Mouse (Mus musculus) embryonic facial prominence, embryonic 13.5 days (tissue): ENCODE data around the gene Defb25. TPM values are rescaled to one million over a fixed set of nuclear protein-coding genes. Genes with fewer than 3 reads are reported as not detected.

Source experiments
- ATAC-seq: fragments of 200-750 bp; cut with Nextera tagmentation; 2 replicates; pipeline ENCODE4 v1.8.0; 2017; ENCODE audit warnings: low read depth; ENCODE audit not compliant: insufficient number of reproducible peaks, insufficient read depth, low FRiP score, low TSS enrichment
- H3K27ac ChIP-seq: fragments of 300-500 bp; sonication (generic); 2 replicates; pipeline ENCODE4 v1.5.1; 2015; ENCODE audit warnings: moderate library complexity, mild to moderate bottlenecking, inconsistent platforms
- H3K27me3 ChIP-seq: fragments of 300-500 bp; sonication (generic); 2 replicates; pipeline ENCODE4 v1.6.1; 2015; ENCODE audit warnings: mild to moderate bottlenecking, inconsistent platforms
- H3K36me3 ChIP-seq: fragments of 300-500 bp; sonication (generic); 2 replicates; pipeline ENCODE4 v1.6.1; 2015; ENCODE audit warnings: mild to moderate bottlenecking, inconsistent platforms
- H3K4me1 ChIP-seq: fragments of 300-500 bp; sonication (generic); 2 replicates; pipeline ENCODE4 v1.6.1; 2015; ENCODE audit warnings: inconsistent platforms
- H3K4me2 ChIP-seq: fragments of 300-500 bp; sonication (generic); 2 replicates; pipeline ENCODE4 v1.6.1; 2015; ENCODE audit warnings: moderate library complexity, mild to moderate bottlenecking, inconsistent platforms
- H3K4me3 ChIP-seq: fragments of 300-500 bp; sonication (generic); 2 replicates; pipeline ENCODE4 v1.5.1; 2015; ENCODE audit warnings: mild to moderate bottlenecking, inconsistent platforms
- H3K9ac ChIP-seq: fragments of 300-500 bp; sonication (generic); 2 replicates; pipeline ENCODE4 v1.6.1; 2015; ENCODE audit warnings: mild to moderate bottlenecking, inconsistent platforms
- H3K9me3 ChIP-seq: fragments of 300-500 bp; sonication (generic); 2 replicates; pipeline ENCODE4 v1.6.1; 2016; ENCODE audit warnings: inconsistent platforms
- WGBS: fragments of 180-500 bp; shearing (Covaris S2); methylation state at CpG from one replicate; pipeline ENCODE4 v1.1.7; 2015; ENCODE audit warnings: mixed read lengths; 5-methylcytosine and 5-hydroxymethylcytosine counted together
- polyA plus RNA-seq: library from polyadenylated mRNA; unstranded; fragments of >200 nt; fragmentation: Nextera tagmentation; extraction: Ambion mirVana; gene quantifications from 2 replicates; pipeline ENCODE4 v1.2.1, GENCODE M21; 2015

Defb25 gene
- polyA plus RNA-seq, 1 experiment from 2014 or later, result not detected

- no peaks in the 10 kb centered on the region for H3K36me3 ChIP-seq
- H3K4me3 ChIP-seq, result no peak overlapping the region
- H3K9me3 ChIP-seq, result no peaks in the 10 kb centered on the region
- no peak overlapping the region for H3K4me2 ChIP-seq
- peak overlapping the region; percentile 17; the same call in 1 of the 2 replicates for H3K9ac ChIP-seq
- H3K27ac ChIP-seq, result peak overlapping the region; percentile 22; the same call in 1 of the 2 replicates
- H3K4me1 ChIP-seq, result peaks cover 15% of the 10 kb centered on the region
- no peak for ATAC-seq
- H3K27me3 ChIP-seq, result no peaks in the 10 kb centered on the region
- 25% methylated on average over 11 of the region's 11 CpGs for WGBS
Observed at GRCm38 (mm10) chr2:152639406-152640113, 16.7 kb upstream of the Defb25 start.

GRCm38 (mm10) chr2:152638865-152639264 is 16.0 kb upstream of the Defb25 start:
- no peaks in the 10 kb centered on the region for H3K36me3 ChIP-seq
- H3K4me1 ChIP-seq, result peaks cover 15% of the 10 kb centered on the region
- H3K9me3 ChIP-seq, result no peaks in the 10 kb centered on the region
- no peaks in the 10 kb centered on the region for H3K27me3 ChIP-seq
- H3K4me2 ChIP-seq, result no peak overlapping the region
- H3K27ac ChIP-seq, result no peak overlapping the region
- 49% methylated on average over 6 of the region's 6 CpGs for WGBS
- ATAC-seq, result no peak
- H3K4me3 ChIP-seq, result no peak overlapping the region
- H3K9ac ChIP-seq, result no peak overlapping the region

GRCm38 (mm10) chr2:152637381-152637780 is 14.5 kb upstream of the Defb25 start:
- H3K4me2 ChIP-seq, result no peak overlapping the region
- no peak for ATAC-seq
- WGBS, result 83% methylated on average over 4 of the region's 4 CpGs
- H3K27me3 ChIP-seq, result no peaks in the 10 kb centered on the region
- H3K36me3 ChIP-seq, result no peaks in the 10 kb centered on the region
- H3K9me3 ChIP-seq, result no peaks in the 10 kb centered on the region
- no peak overlapping the region for H3K9ac ChIP-seq
- no peak overlapping the region for H3K27ac ChIP-seq
- peaks cover 21% of the 10 kb centered on the region for H3K4me1 ChIP-seq
- H3K4me3 ChIP-seq, result no peak overlapping the region

GRCm38 (mm10) chr2:152637006-152637322 is 14.1 kb upstream of the Defb25 start:
- no peak overlapping the region for H3K4me3 ChIP-seq
- H3K4me1 ChIP-seq, result peaks cover 22% of the 10 kb centered on the region
- H3K27ac ChIP-seq, result peak overlapping the region; percentile 49; the same call in 1 of the 2 replicates
- H3K9ac ChIP-seq, result no peak overlapping the region
- no peaks in the 10 kb centered on the region for H3K9me3 ChIP-seq
- H3K4me2 ChIP-seq, result no peak overlapping the region
- WGBS, result 82% methylated on average over 6 of the region's 6 CpGs
- H3K36me3 ChIP-seq, result no peaks in the 10 kb centered on the region
- no peak for ATAC-seq
- H3K27me3 ChIP-seq, result no peaks in the 10 kb centered on the region

GRCm38 (mm10) chr2:152636246-152637005 is 13.6 kb upstream of the Defb25 start:
- Histone ChIP-seq H3K4me3 (no peak overlapping the region), H3K9ac (no peak overlapping the region), H3K4me1 (peaks cover 22% of the 10 kb centered on the region), H3K27ac (peak overlapping the region; percentile 49; the same call in 1 of the 2 replicates), H3K4me2 (no peak overlapping the region), H3K27me3 (no peaks in the 10 kb centered on the region), H3K36me3 (no peaks in the 10 kb centered on the region), H3K9me3 (no peaks in the 10 kb centered on the region)
- WGBS, result 69% methylated on average over 23 of the region's 23 CpGs
- peak; percentile 39; the same call in 1 of the 2 replicates for ATAC-seq

GRCm38 (mm10) chr2:152634311-152634710 is 11.5 kb upstream of the Defb25 start:
- no peak overlapping the region for H3K4me2 ChIP-seq
- H3K9ac ChIP-seq, result no peak overlapping the region
- H3K36me3 ChIP-seq, result no peaks in the 10 kb centered on the region
- 82% methylated on average over 29 of the region's 29 CpGs for WGBS
- H3K9me3 ChIP-seq, result no peaks in the 10 kb centered on the region
- no peak overlapping the region for H3K4me3 ChIP-seq
- no peak overlapping the region for H3K27ac ChIP-seq
- no peak for ATAC-seq
- peaks cover 14% of the 10 kb centered on the region for H3K4me1 ChIP-seq
- H3K27me3 ChIP-seq, result peaks cover 5% of the 10 kb centered on the region

GRCm38 (mm10) chr2:152633334-152633733 is 10.5 kb upstream of the Defb25 start:
- Histone ChIP-seq H3K4me3 (peak overlapping the region; percentile 12; the same call in 1 of the 2 replicates), H3K9ac (peak overlapping the region; percentile 46; the same call in 1 of the 2 replicates), H3K27ac (no peak overlapping the region), H3K36me3 (no peaks in the 10 kb centered on the region), H3K4me1 (peaks cover 10% of the 10 kb centered on the region), H3K9me3 (no peaks in the 10 kb centered on the region), H3K27me3 (peaks cover 15% of the 10 kb centered on the region), H3K4me2 (peak overlapping the region; percentile 24)
- 35% methylated on average over 17 of the region's 17 CpGs for WGBS
- no peak for ATAC-seq

- H3K9ac ChIP-seq, result no peak overlapping the region
- no peak overlapping the region for H3K4me3 ChIP-seq
- no peak overlapping the region for H3K4me2 ChIP-seq
- no peaks in the 10 kb centered on the region for H3K36me3 ChIP-seq
- H3K4me1 ChIP-seq, result peaks cover 20% of the 10 kb centered on the region
- 85% methylated on average over 6 of the region's 6 CpGs for WGBS
- peaks cover 48% of the 10 kb centered on the region for H3K27me3 ChIP-seq
- no peaks in the 10 kb centered on the region for H3K9me3 ChIP-seq
- no peak for ATAC-seq
- H3K27ac ChIP-seq, result no peak overlapping the region
Observed at GRCm38 (mm10) chr2:152629904-152630303, 7.1 kb upstream of the Defb25 start.

- Histone ChIP-seq H3K27me3 (peaks cover 50% of the 10 kb centered on the region), H3K9ac (no peak overlapping the region), H3K27ac (no peak overlapping the region), H3K4me2 (no peak overlapping the region), H3K4me3 (no peak overlapping the region), H3K4me1 (peaks cover 20% of the 10 kb centered on the region), H3K9me3 (no peaks in the 10 kb centered on the region), H3K36me3 (no peaks in the 10 kb centered on the region)
- 58% methylated on average over 3 of the region's 3 CpGs for WGBS
- no peak for ATAC-seq
Observed at GRCm38 (mm10) chr2:152629239-152629638, 6.4 kb upstream of the Defb25 start.

- Histone ChIP-seq H3K4me1 (peaks cover 17% of the 10 kb centered on the region), H3K4me3 (no peak overlapping the region), H3K9me3 (no peaks in the 10 kb centered on the region), H3K27ac (no peak overlapping the region), H3K27me3 (peaks cover 50% of the 10 kb centered on the region), H3K9ac (no peak overlapping the region), H3K4me2 (peak overlapping the region; percentile 91; the same call in 1 of the 2 replicates), H3K36me3 (no peaks in the 10 kb centered on the region)
- ATAC-seq, result no peak
- 44% methylated on average over 17 of the region's 17 CpGs for WGBS
Observed at GRCm38 (mm10) chr2:152628066-152628465, 5.2 kb upstream of the Defb25 start.

- H3K4me3 ChIP-seq, result peak within 1 kb of the TSS; percentile 51
- H3K4me2 ChIP-seq, result peak within 1 kb of the TSS; percentile 91
- whole genome bisulfite sequencing, result 1% methylated on average over 59 of the region's 59 CpGs
- H3K4me1 ChIP-seq, result peaks cover 14% of the 10 kb centered on the region
- no peaks in the 10 kb centered on the region for H3K36me3 ChIP-seq
- ATAC-seq, result peak; percentile 63; the same call in 1 of the 2 replicates
- no peak within 1 kb of the TSS for H3K27ac ChIP-seq
- peak within 1 kb of the TSS; percentile 65 for H3K9ac ChIP-seq
- peaks cover 54% of the 10 kb centered on the region for H3K27me3 ChIP-seq
- no peaks in the 10 kb centered on the region for H3K9me3 ChIP-seq
Observed at GRCm38 (mm10) chr2:152626774-152627591, 4.1 kb upstream of the Defb25 start, which contains the start of gene Rem1. TSS of gene Rem1 (plus strand) at chr2:152626951.
